In genomic region chr3:109480625-109481024, GRCm38 (mm10) we compare ENCODE assay signal across 19 mouse cellular contexts.
DNase-seq lines count a peak whose midpoint lies in the region; ATAC-seq and TF ChIP-seq lines count a peak whose summit lies in the region.
"Had no signal": no experiment of that assay in that cellular context is flagged by ENCODE, and none has a peak within 500 bp of the region (broad histone marks: within the 10 kb centered on the region; RNA-seq: fewer than 3 reads in every experiment).

No protein-coding gene starts in this region.

- no peak for ATAC-seq in lung, embryonic 14.5 days (ENCODE audit: insufficient read depth)
- ATAC-seq in forebrain, embryonic 14.5 days: no peak
- ATAC-seq: forebrain, embryonic 13.5 days; hindbrain, embryonic 16.5 days had no signal

- no peak overlapping the region for H3K9ac ChIP-seq in lung, embryonic 14.5 days
- H3K9ac ChIP-seq in forebrain, embryonic 14.5 days (ENCODE audit: low read length): no peak overlapping the region
- H3K9ac ChIP-seq: embryonic facial prominence, embryonic 12.5 days; forebrain, embryonic 13.5 days; heart, embryonic 15.5 days; liver, embryonic 14.5 days had no signal

- no peak overlapping the region for H3K4me3 ChIP-seq in lung, embryonic 14.5 days (ENCODE audit: low read depth, low read length)
- H3K4me3 ChIP-seq in lung, adult 2 months (replicated peaks; ENCODE audit: extremely low read depth, low read depth, low read length): no peak overlapping the region
- H3K4me3 ChIP-seq in forebrain, embryonic 14.5 days (ENCODE audit: low read depth, low read length): no peak overlapping the region
- H3K4me3 ChIP-seq in layer of hippocampus, adult 2 months: no peak overlapping the region
- H3K4me3 ChIP-seq: embryonic facial prominence, embryonic 12.5 days; erythroblast, embryonic 14.5 days; forebrain, embryonic 13.5 days; heart, adult 2 months; heart, embryonic 15.5 days had no signal

- no peak overlapping the region for H3K27ac ChIP-seq in lung, embryonic 14.5 days (ENCODE audit: low read depth)
- no peak overlapping the region for H3K27ac ChIP-seq in forebrain, embryonic 14.5 days (ENCODE audit: low read depth, low read length)
- no peak overlapping the region for H3K27ac ChIP-seq in layer of hippocampus, adult 2 months
- H3K27ac ChIP-seq: embryonic facial prominence, embryonic 12.5 days; forebrain, embryonic 13.5 days; heart, adult 2 months; heart, embryonic 15.5 days; liver, embryonic 14.5 days; stomach, postnatal 0 days had no signal

- no peak overlapping the region for H3K4me2 ChIP-seq in lung, embryonic 14.5 days
- no peak overlapping the region for H3K4me2 ChIP-seq in forebrain, embryonic 14.5 days (ENCODE audit: low read length)
- H3K4me2 ChIP-seq: embryonic facial prominence, embryonic 12.5 days; forebrain, embryonic 13.5 days; heart, embryonic 15.5 days had no signal

- no peaks in the 10 kb centered on the region for H3K4me1 ChIP-seq in lung, embryonic 14.5 days (ENCODE audit: insufficient read depth)
- H3K4me1 ChIP-seq in lung, adult 2 months (ENCODE audit: control insufficient read depth, insufficient read depth, low read length): no peaks in the 10 kb centered on the region
- no peaks in the 10 kb centered on the region for H3K4me1 ChIP-seq in forebrain, embryonic 14.5 days (ENCODE audit: control insufficient read depth, insufficient read depth, low read length)
- H3K4me1 ChIP-seq: embryonic facial prominence, embryonic 12.5 days; forebrain, embryonic 13.5 days had no signal

- no peak for TF ChIP-seq POLR2A in lung, adult 2 months (IDR thresholded peaks at IDR 0.05; ENCODE audit: borderline replicate concordance, extremely low read depth, low read depth, low read length)

- no peaks in the 10 kb centered on the region for H3K9me3 ChIP-seq in lung, embryonic 14.5 days (ENCODE audit: low read depth, low read length)
- no peaks in the 10 kb centered on the region for H3K9me3 ChIP-seq in forebrain, embryonic 14.5 days (replicated peaks; ENCODE audit: control insufficient read depth, low read length)
- H3K9me3 ChIP-seq: embryonic facial prominence, embryonic 12.5 days; forebrain, embryonic 13.5 days; heart, embryonic 15.5 days had no signal

- 55% methylated on average over 2 of the region's 2 CpGs for WGBS in lung, embryonic 14.5 days
- 56% methylated on average over 2 of the region's 2 CpGs for WGBS in lung, adult 2 months
- WGBS in forebrain, embryonic 14.5 days: 85% methylated on average over 2 of the region's 2 CpGs

- peak; percentile 18 for DNase-seq in kidney, adult 9 months
- DNase-seq in kidney, adult 18-20 months: no peak
- peak; percentile 21 for DNase-seq in lung, embryonic 14.5 days
- DNase-seq in lung, adult 2 months: no peak
- peak; percentile 61 for DNase-seq in lung, postnatal 36 days
- DNase-seq in yolk sac, embryonic 10.5 days (ENCODE audit: low spot score): peak; percentile 14
- DNase-seq in forebrain, embryonic 14.5 days (ENCODE audit: low spot score): no peak
- no peak for DNase-seq in layer of hippocampus, adult 2 months (ENCODE audit: low spot score in 2 of 2)
- DNase-seq: B cell, adult 2 months; gastrocnemius, postnatal 10 days; heart, adult 2 months; right cerebral cortex, adult 18-20 months had no signal

- no peaks in the 10 kb centered on the region for H3K36me3 ChIP-seq in lung, embryonic 14.5 days (ENCODE audit: insufficient read depth)
- H3K36me3 ChIP-seq in forebrain, embryonic 14.5 days (ENCODE audit: control insufficient read depth, insufficient read depth, low read length): no peaks in the 10 kb centered on the region
- H3K36me3 ChIP-seq: embryonic facial prominence, embryonic 12.5 days; heart, embryonic 15.5 days had no signal

- TF ChIP-seq CTCF in lung, embryonic 14.5 days (IDR thresholded peaks at IDR 0.05; ENCODE audit: low read depth): no peak
- no peak for TF ChIP-seq CTCF in lung, adult 2 months (IDR thresholded peaks at IDR 0.05; ENCODE audit: insufficient read depth, low read length)
- no peak for TF ChIP-seq CTCF in layer of hippocampus, adult 2 months (conservative IDR thresholded peaks at IDR 0.05)

- no peaks in the 10 kb centered on the region for H3K27me3 ChIP-seq in lung, embryonic 14.5 days (ENCODE audit: insufficient read depth, low read length)
- no peaks in the 10 kb centered on the region for H3K27me3 ChIP-seq in forebrain, embryonic 14.5 days (replicated peaks; ENCODE audit: control insufficient read depth, insufficient read depth, low read length)
- H3K27me3 ChIP-seq: embryonic facial prominence, embryonic 12.5 days; forebrain, embryonic 13.5 days; heart, embryonic 15.5 days had no signal

Comparison
In these comparisons a context has a peak if more than half of its experiments do, and no peak if none do; other contexts are left out.
1. DNase-seq: peak in kidney, adult 9 months (single experiment), lung, embryonic 14.5 days (single experiment), lung, postnatal 36 days (single experiment) and yolk sac, embryonic 10.5 days (single experiment); none in kidney, adult 18-20 months (single experiment), lung, adult 2 months (single experiment), forebrain, embryonic 14.5 days (single experiment) and layer of hippocampus, adult 2 months (0 of 2).